Mouse (Mus musculus): ENCODE measurements around the gene Ccnc. TPM values are rescaled to one million over a fixed set of nuclear protein-coding genes. Genes with fewer than 3 reads are reported as not detected.

Gene Ccnc
- total and polyA plus RNA-seq, 3 experiments = 4.0 to 14.1 (median 9.3) TPM

DNA sequence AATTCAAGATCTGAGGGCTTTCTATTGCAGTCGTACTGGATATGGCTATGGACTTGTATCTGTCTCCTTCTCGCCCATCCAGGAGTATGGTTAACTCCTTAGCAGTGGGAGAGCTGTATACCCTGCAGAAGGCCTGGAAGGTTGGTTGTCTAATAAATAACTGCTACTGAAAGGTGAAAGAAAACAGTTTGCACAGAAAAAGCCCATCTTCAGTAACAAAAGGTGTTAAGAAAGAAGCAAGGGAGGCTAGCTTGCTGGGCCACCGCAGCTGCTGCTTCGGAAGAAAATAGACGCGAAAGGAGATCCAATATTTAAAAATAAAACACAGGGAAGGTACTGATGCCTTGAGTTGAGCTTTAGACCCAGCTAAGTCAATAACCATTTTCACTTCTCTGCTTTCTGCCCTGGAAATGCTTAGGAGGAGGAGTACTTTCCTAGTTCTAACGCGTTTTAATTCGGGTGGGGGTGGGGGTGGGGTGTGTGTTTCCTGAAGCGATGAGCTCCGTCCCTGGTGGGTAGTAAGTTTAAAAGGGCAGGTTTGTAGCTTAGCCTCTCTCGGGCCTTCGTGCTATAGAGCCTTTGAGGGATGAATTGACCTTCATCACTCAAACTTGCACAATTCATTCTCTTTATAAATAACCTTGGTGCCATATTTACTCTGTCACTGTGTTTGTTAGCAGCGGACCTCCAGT, 38.8 kb downstream of the Ccnc start:
- Histone ChIP-seq H3K79me2 (replicated peaks; ENCODE audit: control insufficient read depth, insufficient read depth, low read length) (no peaks in the 10 kb centered on the region), H3K27me3 (ENCODE audit: control insufficient read depth, insufficient read depth, low read length) (no peaks in the 10 kb centered on the region), H3K4me1 (ENCODE audit: control insufficient read depth, insufficient read depth, low read length) (no peaks in the 10 kb centered on the region), H3K36me3 (ENCODE audit: control insufficient read depth, insufficient read depth, low read length) (no peaks in the 10 kb centered on the region), H3K4me3 (peak overlapping the region; percentile 85), H3K27ac (peak overlapping the region; percentile 47), H3K9ac (ENCODE audit: low read depth, low read length) (peak overlapping the region; percentile 41)
- WGBS = 17% methylated on average over 14 of the region's 14 CpGs
- no peak for TF ChIP-seq EP300 (IDR thresholded peaks at IDR 0.05; ENCODE audit: insufficient read depth, low read depth, low read length)
- TF ChIP-seq POLR2A (IDR thresholded peaks at IDR 0.05; ENCODE audit: insufficient read depth, low read depth, low read length) = no peak
- TF ChIP-seq CTCF (IDR thresholded peaks at IDR 0.05) = no peak
- DNase-seq = no peak
- intact Hi-C loops (cut with DNase I) = no loop called here

- Histone ChIP-seq H3K9ac (ENCODE audit: low read depth, low read length) (peak within 1 kb of the TSS; percentile 41), H3K79me2 (replicated peaks; ENCODE audit: control insufficient read depth, insufficient read depth, low read length) (no peaks in the 10 kb centered on the region), H3K27me3 (ENCODE audit: control insufficient read depth, insufficient read depth, low read length) (no peaks in the 10 kb centered on the region), H3K36me3 (ENCODE audit: control insufficient read depth, insufficient read depth, low read length) (no peaks in the 10 kb centered on the region), H3K4me1 (ENCODE audit: control insufficient read depth, insufficient read depth, low read length) (no peaks in the 10 kb centered on the region), H3K4me3 (peak within 1 kb of the TSS; percentile 85), H3K27ac (peak within 1 kb of the TSS; percentile 47)
- TF ChIP-seq CTCF (IDR thresholded peaks at IDR 0.05) (no peak; the same call in 1 of the 2 replicates), POLR2A (IDR thresholded peaks at IDR 0.05; ENCODE audit: insufficient read depth, low read depth, low read length) (0 out of 2 replicates have a peak, but pooled peaks have one; percentile 29)
- 2% methylated on average over 17 of the region's 17 CpGs for WGBS
- intact Hi-C loops (cut with DNase I) = no loop called here
- peak; percentile 80 to 82 for DNase-seq
Observed at GRCm38 (mm10) chr4:21766863-21767304, 39.4 kb downstream of the Ccnc start, which contains the start of the genes Usp45 and Tstd3. TSS of gene Usp45 (plus strand) at chr4:21767156. TSS of gene Tstd3 (minus strand) at chr4:21767212.

GRCm38 (mm10) chr4:21771064-21771463, 43.6 kb downstream of the Ccnc start:
- 97% methylated on average over 1 of the region's 1 CpGs for WGBS
- no peak overlapping the region for H3K27ac ChIP-seq
- intact Hi-C loops (cut with DNase I) = no loop called here
- H3K4me3 ChIP-seq = no peak overlapping the region
- no peak for TF ChIP-seq EP300 (IDR thresholded peaks at IDR 0.05; ENCODE audit: insufficient read depth, low read depth, low read length)
- no peak for TF ChIP-seq POLR2A (IDR thresholded peaks at IDR 0.05; ENCODE audit: insufficient read depth, low read depth, low read length)
- no peak for TF ChIP-seq CTCF (IDR thresholded peaks at IDR 0.05)
- H3K27me3 ChIP-seq (ENCODE audit: control insufficient read depth, insufficient read depth, low read length) = no peaks in the 10 kb centered on the region
- no peak overlapping the region for H3K9ac ChIP-seq (ENCODE audit: low read depth, low read length)
- no peak for DNase-seq
- no peaks in the 10 kb centered on the region for H3K36me3 ChIP-seq (ENCODE audit: control insufficient read depth, insufficient read depth, low read length)
- H3K4me1 ChIP-seq (ENCODE audit: control insufficient read depth, insufficient read depth, low read length) = no peaks in the 10 kb centered on the region
- no peaks in the 10 kb centered on the region for H3K79me2 ChIP-seq (replicated peaks; ENCODE audit: control insufficient read depth, insufficient read depth, low read length)

DNA sequence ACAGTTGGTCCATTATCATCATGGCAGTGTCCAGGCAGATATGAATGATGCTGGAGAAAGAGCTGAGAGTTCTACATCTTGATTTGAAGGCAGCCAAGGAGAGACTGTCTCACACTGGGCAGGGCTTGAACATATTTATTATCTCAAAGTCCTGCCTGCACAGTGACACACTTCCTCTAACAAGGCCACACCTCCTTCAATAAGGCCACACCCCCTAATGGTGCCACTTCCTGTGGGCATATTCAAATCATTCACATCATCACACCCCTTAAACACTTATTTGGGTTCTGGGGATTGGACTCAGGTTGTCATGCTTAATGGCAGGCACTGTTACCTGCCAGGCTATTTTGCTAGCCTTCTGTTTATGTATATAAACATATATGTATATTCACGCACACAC, 44.8 kb downstream of the Ccnc start:
- intact Hi-C loops (cut with DNase I) = no loop called here
- no peak overlapping the region for H3K4me3 ChIP-seq
- peaks cover 4% of the 10 kb centered on the region for H3K4me1 ChIP-seq (ENCODE audit: control insufficient read depth, insufficient read depth, low read length)
- TF ChIP-seq CTCF (IDR thresholded peaks at IDR 0.05) = no peak
- TF ChIP-seq EP300 (IDR thresholded peaks at IDR 0.05; ENCODE audit: insufficient read depth, low read depth, low read length) = no peak
- TF ChIP-seq POLR2A (IDR thresholded peaks at IDR 0.05; ENCODE audit: insufficient read depth, low read depth, low read length) = no peak
- WGBS = 89% methylated on average over 1 of the region's 1 CpGs
- no peak overlapping the region for H3K9ac ChIP-seq (ENCODE audit: low read depth, low read length)
- no peak for DNase-seq
- no peaks in the 10 kb centered on the region for H3K79me2 ChIP-seq (replicated peaks; ENCODE audit: control insufficient read depth, insufficient read depth, low read length)
- H3K36me3 ChIP-seq (ENCODE audit: control insufficient read depth, insufficient read depth, low read length) = peaks cover 2% of the 10 kb centered on the region; the same call in 1 of the 2 replicates
- no peaks in the 10 kb centered on the region for H3K27me3 ChIP-seq (ENCODE audit: control insufficient read depth, insufficient read depth, low read length)
- no peak overlapping the region for H3K27ac ChIP-seq

DNA sequence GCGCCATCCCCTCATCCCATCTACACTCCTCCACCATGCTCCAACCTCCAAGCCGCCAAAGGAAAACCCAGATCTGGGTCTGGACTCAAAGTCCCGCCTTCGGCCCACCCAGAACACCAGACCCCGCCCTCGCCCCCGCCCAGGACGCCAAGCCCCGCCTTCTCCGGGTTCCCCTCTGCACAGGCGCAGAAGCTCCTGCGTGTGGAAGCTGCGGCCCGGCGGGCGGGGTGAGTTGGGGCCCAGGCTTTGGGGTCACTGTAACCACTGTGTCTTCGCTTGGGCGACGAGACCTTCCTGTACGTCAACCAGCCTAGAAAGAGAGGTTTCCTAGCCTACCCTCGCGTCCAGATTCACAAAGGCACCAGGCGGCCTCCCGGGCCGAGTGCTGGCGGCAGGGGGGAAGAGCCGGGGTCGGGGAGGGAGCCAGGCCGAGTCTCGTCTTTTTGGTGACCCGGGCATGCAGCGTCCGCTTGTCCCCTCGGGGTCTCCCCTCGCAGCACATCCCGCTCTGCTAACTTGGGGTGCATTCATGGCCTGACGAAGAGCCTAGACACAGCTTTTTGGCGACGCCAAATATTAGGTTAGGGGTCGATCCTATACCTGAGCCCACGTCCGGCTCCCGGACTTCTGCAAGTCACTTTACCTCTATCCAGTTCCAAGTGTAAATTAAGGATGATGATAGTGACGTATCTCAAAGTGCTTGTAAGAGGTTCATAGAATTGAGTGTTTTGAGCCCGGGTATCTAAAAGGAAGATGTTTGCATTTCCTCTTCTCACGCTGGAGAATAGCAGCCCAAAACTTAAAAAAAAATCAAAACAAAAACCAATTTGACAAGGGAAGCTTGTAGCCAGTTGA, 48.8 kb downstream of the Ccnc start:
- Histone ChIP-seq H3K27me3 (ENCODE audit: control insufficient read depth, insufficient read depth, low read length) (no peaks in the 10 kb centered on the region), H3K4me3 (peak overlapping the region; percentile 80), H3K9ac (ENCODE audit: low read depth, low read length) (peak overlapping the region; percentile 77), H3K79me2 (replicated peaks; ENCODE audit: control insufficient read depth, insufficient read depth, low read length) (no peaks in the 10 kb centered on the region), H3K4me1 (ENCODE audit: control insufficient read depth, insufficient read depth, low read length) (peaks cover 4% of the 10 kb centered on the region), H3K36me3 (ENCODE audit: control insufficient read depth, insufficient read depth, low read length) (peaks cover 3% of the 10 kb centered on the region), H3K27ac (peak overlapping the region; percentile 84)
- peak; percentile 84 for TF ChIP-seq POLR2A (IDR thresholded peaks at IDR 0.05; ENCODE audit: insufficient read depth, low read depth, low read length)
- TF ChIP-seq CTCF (IDR thresholded peaks at IDR 0.05) = no peak
- TF ChIP-seq EP300 (IDR thresholded peaks at IDR 0.05; ENCODE audit: insufficient read depth, low read depth, low read length) = 0 out of 2 replicates have a peak, but pooled peaks have one; percentile 4
- WGBS = under 1% methylated on average over 46 of the region's 46 CpGs
- DNase-seq = peak; percentile 91 to 93
- intact Hi-C loops (cut with DNase I) = loop anchor here (2.0 to 5.0 kb wide), 2 partner anchors 50 to 71 kb away; partner anchors contain the start of genes Ccnc and Pnisr

All from heart, adult 2 months (tissue).